ENCODE assay signal across 8 mouse cellular contexts in genomic region chr10:80323261-80324119, GRCm38 (mm10). TPM values are rescaled to one million over a fixed set of nuclear protein-coding genes. Genes with fewer than 3 reads are reported as not detected.
A peak's percentile ranks its signal among the peaks of the same experiment; 100 is the strongest.
DNase-seq lines count a peak whose midpoint lies in the region; ATAC-seq and TF ChIP-seq lines count a peak whose summit lies in the region.

No protein-coding gene starts in this region.

- peak; percentile 82 for DNase-seq in MEL (ENCODE audit: low read depth, low spot score)
- peak; percentile 74 for DNase-seq in c-Kit-positive CD71-positive TER-119-positive erythroid progenitor cells, embryonic 14.5 days (ENCODE audit: low spot score)
- DNase-seq in forebrain, embryonic 14.5 days (ENCODE audit: low spot score) = no peak
- DNase-seq in midbrain, embryonic 11.5 days (ENCODE audit: low spot score, missing footprints) = peak; percentile 92
- DNase-seq in spleen, postnatal 36 days (ENCODE audit: low spot score in 2 of 2) = peak; percentile 69 to 74
- DNase-seq in left cerebral cortex, adult 8-10 months (ENCODE audit: low spot score in 2 of 2) = no peak

- TF ChIP-seq RAD21 in MEL (IDR thresholded peaks at IDR 0.05; ENCODE audit: low read depth, low read length) = no peak

- no peak for TF ChIP-seq CTCF in MEL (IDR thresholded peaks at IDR 0.05 in 2 of 3, conservative IDR thresholded peaks at IDR 0.05 in 1 of 3; ENCODE audit: control insufficient read depth in 1 of 3, insufficient read depth in 1 of 3, low read depth in 2 of 3, low read length in 3 of 3, poor library complexity in 1 of 3, severe bottlenecking in 1 of 3)

- H3K9me3 ChIP-seq in MEL (replicated peaks; ENCODE audit: insufficient read depth, low read length) = no peaks in the 10 kb centered on the region
- H3K9me3 ChIP-seq in forebrain, embryonic 14.5 days (replicated peaks; ENCODE audit: control insufficient read depth, low read length) = no peaks in the 10 kb centered on the region
- H3K9me3 ChIP-seq in limb, embryonic 12.5 days = no peaks in the 10 kb centered on the region
- no peaks in the 10 kb centered on the region for H3K9me3 ChIP-seq in midbrain, embryonic 11.5 days (ENCODE audit: control insufficient read depth, low read length)

- H3K4me2 ChIP-seq in forebrain, embryonic 14.5 days (ENCODE audit: low read length) = peak overlapping the region; percentile 88
- peak overlapping the region; percentile 97 for H3K4me2 ChIP-seq in limb, embryonic 12.5 days
- peak overlapping the region; percentile 62 for H3K4me2 ChIP-seq in midbrain, embryonic 11.5 days

- H3K4me1 ChIP-seq in MEL (ENCODE audit: control insufficient read depth in 1 of 2, insufficient read depth in 2 of 2, low read length in 2 of 2) = peaks cover 0 to 23% of the 10 kb centered on the region in 2 experiments; a peak in 3 of 4 replicates
- peaks cover 14% of the 10 kb centered on the region for H3K4me1 ChIP-seq in forebrain, embryonic 14.5 days (ENCODE audit: control insufficient read depth, insufficient read depth, low read length)
- H3K4me1 ChIP-seq in limb, embryonic 12.5 days (replicated peaks) = peaks cover 35% of the 10 kb centered on the region
- H3K4me1 ChIP-seq in midbrain, embryonic 11.5 days (ENCODE audit: control insufficient read depth, insufficient read depth, low read length) = peaks cover 21% of the 10 kb centered on the region

- peak overlapping the region; percentile 64 for H3K27ac ChIP-seq in MEL (ENCODE audit: control insufficient read depth, low read depth, low read length)
- H3K27ac ChIP-seq in forebrain, embryonic 14.5 days (ENCODE audit: low read depth, low read length) = no peak overlapping the region
- H3K27ac ChIP-seq in limb, embryonic 12.5 days = 0 out of 2 replicates have a peak overlapping the region, but pooled peaks have one; percentile 12
- no peak overlapping the region for H3K27ac ChIP-seq in midbrain, embryonic 11.5 days (ENCODE audit: low read depth, low read length)

- WGBS in forebrain, embryonic 14.5 days = 2% methylated on average over 42 of the region's 46 CpGs
- WGBS in limb, embryonic 12.5 days = 2% methylated on average over 46 of the region's 46 CpGs
- under 1% methylated on average over 40 of the region's 46 CpGs for WGBS in midbrain, embryonic 11.5 days

- TF ChIP-seq POLR2A in MEL (IDR thresholded peaks at IDR 0.05; ENCODE audit: control insufficient read depth in 1 of 2, insufficient read depth in 1 of 2, low read depth in 1 of 2, low read length in 2 of 2, poor library complexity in 1 of 2) = peak; percentile 10 to 67; a peak in 2 of 4 replicates

- H3K27me3 ChIP-seq in MEL (ENCODE audit: control insufficient read depth in 1 of 2, insufficient read depth in 2 of 2, low read length in 2 of 2) = no peaks in the 10 kb centered on the region
- H3K27me3 ChIP-seq in forebrain, embryonic 14.5 days (replicated peaks; ENCODE audit: control insufficient read depth, insufficient read depth, low read length) = no peaks in the 10 kb centered on the region
- peaks cover 23% of the 10 kb centered on the region for H3K27me3 ChIP-seq in limb, embryonic 12.5 days
- peaks cover 2% of the 10 kb centered on the region; the same call in 1 of the 2 replicates for H3K27me3 ChIP-seq in midbrain, embryonic 11.5 days (ENCODE audit: control insufficient read depth, insufficient read depth, low read length)

- TF ChIP-seq EP300 in MEL (IDR thresholded peaks at IDR 0.05; ENCODE audit: low read depth in 1 of 2, low read length in 2 of 2) = no peak

- ATAC-seq in forebrain, embryonic 14.5 days = peak; percentile 16; the same call in 1 of the 2 replicates
- peak; percentile 34 to 41; a peak in 3 of 4 replicates for ATAC-seq in hematopoietic stem cell, adult 5-6 weeks (replicated peaks in 1 of 2; ENCODE audit: insufficient read depth in 1 of 2, low FRiP score in 2 of 2, low TSS enrichment in 1 of 2, low read depth in 1 of 2, poor library complexity in 2 of 2, severe bottlenecking in 2 of 2)
- ATAC-seq in limb, embryonic 12.5 days (ENCODE audit: insufficient number of reproducible peaks, insufficient read depth, low FRiP score, low TSS enrichment, low read depth) = 0 out of 2 replicates have a peak, but pooled peaks have one; percentile 11
- peak; percentile 33 for ATAC-seq in midbrain, embryonic 11.5 days (ENCODE audit: low FRiP score)

- peaks cover 0 to 5% of the 10 kb centered on the region in 2 experiments; a peak in 2 of 4 replicates for H3K36me3 ChIP-seq in MEL (ENCODE audit: control insufficient read depth in 1 of 2, insufficient read depth in 2 of 2, low read length in 2 of 2)
- H3K36me3 ChIP-seq in forebrain, embryonic 14.5 days (ENCODE audit: control insufficient read depth, insufficient read depth, low read length) = peaks cover 4% of the 10 kb centered on the region; the same call in 1 of the 2 replicates
- H3K36me3 ChIP-seq in limb, embryonic 12.5 days = peaks cover 7% of the 10 kb centered on the region; the same call in 1 of the 2 replicates
- H3K36me3 ChIP-seq in midbrain, embryonic 11.5 days (ENCODE audit: control insufficient read depth, insufficient read depth, low read length) = no peaks in the 10 kb centered on the region

- peaks cover 36% of the 10 kb centered on the region for H3K79me2 ChIP-seq in MEL (ENCODE audit: control insufficient read depth, insufficient read depth, low read length, poor library complexity)

- peak overlapping the region; percentile 89 to 90 for H3K4me3 ChIP-seq in MEL (ENCODE audit: control insufficient read depth in 1 of 2, insufficient read depth in 1 of 2, low read depth in 2 of 2, low read length in 2 of 2)
- H3K4me3 ChIP-seq in forebrain, embryonic 14.5 days (ENCODE audit: low read depth, low read length) = peak overlapping the region; percentile 39
- H3K4me3 ChIP-seq in limb, embryonic 12.5 days (replicated peaks) = peak overlapping the region; percentile 65
- peak overlapping the region; percentile 33 for H3K4me3 ChIP-seq in midbrain, embryonic 11.5 days (ENCODE audit: low read depth, low read length)

- H3K9ac ChIP-seq in MEL (ENCODE audit: control insufficient read depth, low read depth, low read length, poor library complexity, severe bottlenecking) = peak overlapping the region; percentile 93
- H3K9ac ChIP-seq in forebrain, embryonic 14.5 days (ENCODE audit: low read length) = peak overlapping the region; percentile 59
- peak overlapping the region; percentile 69 for H3K9ac ChIP-seq in limb, embryonic 12.5 days (replicated peaks)
- H3K9ac ChIP-seq in midbrain, embryonic 11.5 days (ENCODE audit: low read length) = peak overlapping the region; percentile 21

RNA-seq across cellular contexts. Expression of gene 2310011J03Rik, which starts 3.2 kb away (rescaled TPM):
- total RNA-seq in MEL (2012; rRNA removed) = 68.9 and 81.5 TPM in 2 replicates
- polyA plus RNA-seq in MEL (2012; ENCODE audit: insufficient read depth in 1 of 2, insufficient read length in 2 of 2, low read depth in 1 of 2, low replicate concordance in 2 of 2, missing spikeins in 1 of 2) = 10 to 100 TPM in 1 of 2 experiments, not detected in 1; 65.7 TPM
- 39.2 and 40.8 TPM in 2 replicates for polyA plus RNA-seq in forebrain, embryonic 14.5 days (2014; fragmentation: Nextera tagmentation; extraction: Ambion mirVana)
- total RNA-seq in hematopoietic stem cell, adult 5-6 weeks (2017) = 8.5 and 17.6 TPM in 2 replicates
- polyA plus RNA-seq in limb, embryonic 12.5 days (2016; fragmentation: Nextera tagmentation; extraction: Ambion mirVana) = 48.1 and 50.5 TPM in 2 replicates
- polyA plus RNA-seq in midbrain, embryonic 11.5 days (2014; fragmentation: Nextera tagmentation; extraction: Ambion mirVana) = 36.2 and 40.8 TPM in 2 replicates
- total RNA-seq in left cerebral cortex, adult 8-10 months (2022) = 10 to 100 TPM; 25.7 to 29.0 (median 27.3) TPM

RNA-seq across cellular contexts. Expression of gene Pcsk4, which starts 5.8 kb away (rescaled TPM):
- total RNA-seq in MEL (2012; rRNA removed) = 6.1 and 6.5 TPM in 2 replicates
- 10 to 100 TPM in 1 of 2 experiments, not detected in 1; 23.1 TPM for polyA plus RNA-seq in MEL (2012; ENCODE audit: insufficient read depth in 1 of 2, insufficient read length in 2 of 2, low read depth in 1 of 2, low replicate concordance in 2 of 2, missing spikeins in 1 of 2)
- 1.6 and 2.4 TPM in 2 replicates for polyA plus RNA-seq in forebrain, embryonic 14.5 days (2014; fragmentation: Nextera tagmentation; extraction: Ambion mirVana)
- total RNA-seq in hematopoietic stem cell, adult 5-6 weeks (2017) = 2.9 and 3.1 TPM in 2 replicates
- 6.3 and 6.6 TPM in 2 replicates for polyA plus RNA-seq in limb, embryonic 12.5 days (2016; fragmentation: Nextera tagmentation; extraction: Ambion mirVana)
- 1.5 and 1.8 TPM in 2 replicates for polyA plus RNA-seq in midbrain, embryonic 11.5 days (2014; fragmentation: Nextera tagmentation; extraction: Ambion mirVana)
- total RNA-seq in left cerebral cortex, adult 8-10 months (2022) = 10 to 100 TPM in 1 of 4 experiments, 1 to 10 TPM in 3; 6.7 to 10.2 (median 8.3) TPM

RNA-seq across cellular contexts. Expression of gene Reep6, which starts 6.3 kb away (rescaled TPM):
- 3.1 and 3.2 TPM in 2 replicates for total RNA-seq in MEL (2012; rRNA removed)
- polyA plus RNA-seq in MEL (2012; ENCODE audit: insufficient read depth in 1 of 2, insufficient read length in 2 of 2, low read depth in 1 of 2, low replicate concordance in 2 of 2, missing spikeins in 1 of 2) = 10 to 100 TPM in 1 of 2 experiments, not detected in 1; 27.9 TPM
- 2.3 and 2.7 TPM in 2 replicates for polyA plus RNA-seq in forebrain, embryonic 14.5 days (2014; fragmentation: Nextera tagmentation; extraction: Ambion mirVana)
- total RNA-seq in hematopoietic stem cell, adult 5-6 weeks (2017) = 2.1 and 2.9 TPM in 2 replicates
- 4.1 and 4.6 TPM in 2 replicates for polyA plus RNA-seq in limb, embryonic 12.5 days (2016; fragmentation: Nextera tagmentation; extraction: Ambion mirVana)
- polyA plus RNA-seq in midbrain, embryonic 11.5 days (2014; fragmentation: Nextera tagmentation; extraction: Ambion mirVana) = 4.0 and 4.5 TPM in 2 replicates
- total RNA-seq in left cerebral cortex, adult 8-10 months (2022) = 10 to 100 TPM; 12.0 to 14.8 (median 13.6) TPM

RNA-seq across cellular contexts. Expression of gene Adamtsl5, which starts 24.7 kb away (rescaled TPM):
- 2.4 and 3.9 TPM in 2 replicates for total RNA-seq in MEL (2012; rRNA removed)
- 10 to 100 TPM in 1 of 2 experiments, not detected in 1; 16.5 TPM for polyA plus RNA-seq in MEL (2012; ENCODE audit: insufficient read depth in 1 of 2, insufficient read length in 2 of 2, low read depth in 1 of 2, low replicate concordance in 2 of 2, missing spikeins in 1 of 2)
- polyA plus RNA-seq in forebrain, embryonic 14.5 days (2014; fragmentation: Nextera tagmentation; extraction: Ambion mirVana) = 0.48 and 0.52 TPM in 2 replicates
- 0.25 and 0.40 TPM in 2 replicates for total RNA-seq in hematopoietic stem cell, adult 5-6 weeks (2017)
- polyA plus RNA-seq in limb, embryonic 12.5 days (2016; fragmentation: Nextera tagmentation; extraction: Ambion mirVana) = 0.70 and 0.88 TPM in 2 replicates
- polyA plus RNA-seq in midbrain, embryonic 11.5 days (2014; fragmentation: Nextera tagmentation; extraction: Ambion mirVana) = 0.11 and 0.31 TPM in 2 replicates
- total RNA-seq in left cerebral cortex, adult 8-10 months (2022) = 10 to 100 TPM; 10.7 to 12.1 (median 11.5) TPM

RNA-seq across cellular contexts. Expression of gene Apc2, which starts 27.7 kb away (rescaled TPM):
- total RNA-seq in MEL (2012; rRNA removed) = 0.39 and 0.58 TPM in 2 replicates
- polyA plus RNA-seq in MEL (2012; ENCODE audit: insufficient read depth in 1 of 2, insufficient read length in 2 of 2, low read depth in 1 of 2, low replicate concordance in 2 of 2, missing spikeins in 1 of 2) = 1 to 10 TPM in 1 of 2 experiments, not detected in 1; 1.2 TPM
- polyA plus RNA-seq in forebrain, embryonic 14.5 days (2014; fragmentation: Nextera tagmentation; extraction: Ambion mirVana) = 154 and 213 TPM in 2 replicates
- total RNA-seq in hematopoietic stem cell, adult 5-6 weeks (2017) = 0.30 and 0.75 TPM in 2 replicates
- polyA plus RNA-seq in limb, embryonic 12.5 days (2016; fragmentation: Nextera tagmentation; extraction: Ambion mirVana) = 4.7 and 5.3 TPM in 2 replicates
- polyA plus RNA-seq in midbrain, embryonic 11.5 days (2014; fragmentation: Nextera tagmentation; extraction: Ambion mirVana) = 63.4 and 66.5 TPM in 2 replicates
- total RNA-seq in left cerebral cortex, adult 8-10 months (2022) = 100 to 1,000 TPM; 107 to 125 (median 116) TPM

Comparison
In these comparisons a context has a peak if more than half of its experiments do, and no peak if none do; other contexts are left out.
1. DNase-seq: peak in MEL (single experiment), c-Kit-positive CD71-positive TER-119-positive erythroid progenitor cells, embryonic 14.5 days (single experiment), midbrain, embryonic 11.5 days (single experiment) and spleen, postnatal 36 days (2 of 2); none in forebrain, embryonic 14.5 days (single experiment) and left cerebral cortex, adult 8-10 months (0 of 2).
2. H3K27ac ChIP-seq: peak in MEL (single experiment) and limb, embryonic 12.5 days (single experiment); none in forebrain, embryonic 14.5 days (single experiment) and midbrain, embryonic 11.5 days (single experiment).
3. H3K4me3 ChIP-seq: peak in every context shown above with its lines; median percentile 90 in MEL; 65 in limb, embryonic 12.5 days; 39 in forebrain, embryonic 14.5 days; 33 in midbrain, embryonic 11.5 days.
4. H3K9ac ChIP-seq: peak in every context shown above with its lines; median percentile 93 in MEL; 69 in limb, embryonic 12.5 days; 59 in forebrain, embryonic 14.5 days; 21 in midbrain, embryonic 11.5 days.
5. Peak in every context shown above with its lines, with median percentiles within 50 percentile points of each other: ATAC-seq and H3K4me2 ChIP-seq.